Mouse (Mus musculus) C2C12 (cell line): ENCODE measurements around the gene S100a6.

Source experiments
- CTCF ChIP-seq: IDR thresholded peaks from one replicate; pipeline ENCODE4 v1.5.1; 2011; ENCODE audit not compliant: control insufficient read depth, insufficient read depth, insufficient read length
- MYOD1 ChIP-seq: IDR thresholded peaks from one replicate; pipeline ENCODE4 v1.6.1; 2011; ENCODE audit warnings: low read depth; ENCODE audit not compliant: control insufficient read depth, insufficient read length

GRCm38 (mm10) chr3:90605049-90605448, 7.6 kb upstream of the S100a6 start:
- TF ChIP-seq MYOD1 (no peak), CTCF (no peak)
